Mouse (Mus musculus): ENCODE measurements at regions not wholly inside any gene's neighbourhood (a gene's known extent, or its start where the extent isn't known, plus 50 kb on each side); places are given as distances from the start of the nearest gene placed in this dataset.

GRCm38 (mm10) chr14:102514527-102514926 lies 467.9 kb downstream of the Kctd12 start:
- H3K79me2 ChIP-seq (ENCODE audit: control insufficient read depth, insufficient read depth): no peaks in the 10 kb centered on the region
- no peak overlapping the region for H3K4me2 ChIP-seq (ENCODE audit: low read depth)
- no peaks in the 10 kb centered on the region for H3K27me3 ChIP-seq (ENCODE audit: control insufficient read depth, insufficient read depth, insufficient read length)
- no peak overlapping the region for H3ac ChIP-seq (ENCODE audit: control insufficient read depth, insufficient read length)
- H3K36me3 ChIP-seq (ENCODE audit: control insufficient read depth, insufficient read depth): no peaks in the 10 kb centered on the region
- no peak overlapping the region for H3K4me3 ChIP-seq
- no peak for TF ChIP-seq USF1 (IDR thresholded peaks at IDR 0.05; ENCODE audit: low read depth)
- TF ChIP-seq MAX (IDR thresholded peaks at IDR 0.05; ENCODE audit: low read depth): no peak
- TF ChIP-seq POLR2AphosphoS2 (IDR thresholded peaks at IDR 0.05; ENCODE audit: insufficient read length, low read depth): no peak
- no peak for TF ChIP-seq POLR2A (IDR thresholded peaks at IDR 0.05; ENCODE audit: insufficient read length, low read depth)
- no peak for TF ChIP-seq MYOD1 (IDR thresholded peaks at IDR 0.05; ENCODE audit: control insufficient read depth in 1 of 3, insufficient read length in 2 of 3, low read depth in 2 of 3)
- TF ChIP-seq TCF3 (IDR thresholded peaks at IDR 0.05; ENCODE audit: insufficient read length, low read depth): no peak
- no peak for TF ChIP-seq E2F4 (IDR thresholded peaks at IDR 0.05; ENCODE audit: insufficient read depth)
- TF ChIP-seq MYOG (IDR thresholded peaks at IDR 0.05; ENCODE audit: control insufficient read depth in 1 of 3, insufficient read depth in 1 of 3, insufficient read length in 2 of 3, low read depth in 2 of 3): no peak
- no peak for TF ChIP-seq CEBPB (IDR thresholded peaks at IDR 0.05; ENCODE audit: insufficient read depth, poor library complexity, severe bottlenecking)
- no peak for TF ChIP-seq REST (IDR thresholded peaks at IDR 0.05; ENCODE audit: insufficient read depth, insufficient read length)

- Histone ChIP-seq H3ac (ENCODE audit: control insufficient read depth, insufficient read length) (no peak overlapping the region), H3K4me2 (ENCODE audit: low read depth) (no peak overlapping the region), H3K36me3 (ENCODE audit: control insufficient read depth, insufficient read depth) (no peaks in the 10 kb centered on the region), H3K79me2 (ENCODE audit: control insufficient read depth, insufficient read depth) (no peaks in the 10 kb centered on the region), H3K27me3 (ENCODE audit: control insufficient read depth, insufficient read depth, insufficient read length) (no peaks in the 10 kb centered on the region), H3K4me3 (no peak overlapping the region)
- no peak for TF ChIP-seq USF1 (IDR thresholded peaks at IDR 0.05; ENCODE audit: low read depth)
These were observed 469.8 kb downstream of the Kctd12 start for GRCm38 (mm10) chr14:102512651-102513050.

- Histone ChIP-seq H3ac (ENCODE audit: control insufficient read depth, insufficient read length) (no peak overlapping the region), H3K4me2 (ENCODE audit: low read depth) (no peak overlapping the region), H3K4me3 (no peak overlapping the region), H3K79me2 (ENCODE audit: control insufficient read depth, insufficient read depth) (no peaks in the 10 kb centered on the region), H3K27me3 (ENCODE audit: control insufficient read depth, insufficient read depth, insufficient read length) (no peaks in the 10 kb centered on the region), H3K36me3 (ENCODE audit: control insufficient read depth, insufficient read depth) (no peaks in the 10 kb centered on the region)
- no peak for TF ChIP-seq MYOG (IDR thresholded peaks at IDR 0.05; ENCODE audit: control insufficient read depth in 1 of 3, insufficient read depth in 1 of 3, insufficient read length in 2 of 3, low read depth in 2 of 3)
- no peak for TF ChIP-seq TCF12 (IDR thresholded peaks at IDR 0.05; ENCODE audit: insufficient read depth, poor library complexity, severe bottlenecking)
- TF ChIP-seq E2F4 (IDR thresholded peaks at IDR 0.05; ENCODE audit: insufficient read depth): no peak
- TF ChIP-seq TCF3 (IDR thresholded peaks at IDR 0.05; ENCODE audit: insufficient read length, low read depth): no peak
- no peak for TF ChIP-seq POLR2A (IDR thresholded peaks at IDR 0.05; ENCODE audit: insufficient read length, low read depth)
- TF ChIP-seq SRF (IDR thresholded peaks at IDR 0.05; ENCODE audit: control insufficient read depth, insufficient read length, low read depth): no peak
- TF ChIP-seq USF1 (IDR thresholded peaks at IDR 0.05; ENCODE audit: low read depth): no peak
- TF ChIP-seq MYOD1 (IDR thresholded peaks at IDR 0.05; ENCODE audit: control insufficient read depth in 1 of 3, insufficient read length in 2 of 3, low read depth in 2 of 3): no peak
- no peak for TF ChIP-seq CEBPB (IDR thresholded peaks at IDR 0.05; ENCODE audit: insufficient read depth, poor library complexity, severe bottlenecking)
These were observed 470.6 kb downstream of the Kctd12 start for GRCm38 (mm10) chr14:102511691-102512383.

GRCm38 (mm10) chr14:102510387-102510786 lies 472.1 kb downstream of the Kctd12 start:
- Histone ChIP-seq H3K27me3 (ENCODE audit: control insufficient read depth, insufficient read depth, insufficient read length) (no peaks in the 10 kb centered on the region), H3K36me3 (ENCODE audit: control insufficient read depth, insufficient read depth) (no peaks in the 10 kb centered on the region), H3K4me3 (no peak overlapping the region), H3K79me2 (ENCODE audit: control insufficient read depth, insufficient read depth) (no peaks in the 10 kb centered on the region), H3K4me2 (ENCODE audit: low read depth) (no peak overlapping the region), H3ac (ENCODE audit: control insufficient read depth, insufficient read length) (no peak overlapping the region)
- TF ChIP-seq TCF12 (IDR thresholded peaks at IDR 0.05; ENCODE audit: insufficient read depth, poor library complexity, severe bottlenecking) (no peak), POLR2A (IDR thresholded peaks at IDR 0.05; ENCODE audit: insufficient read length, low read depth) (no peak), USF1 (IDR thresholded peaks at IDR 0.05; ENCODE audit: low read depth) (no peak), REST (IDR thresholded peaks at IDR 0.05; ENCODE audit: insufficient read depth, insufficient read length) (no peak), POLR2AphosphoS2 (IDR thresholded peaks at IDR 0.05; ENCODE audit: insufficient read length, low read depth) (no peak), TCF3 (IDR thresholded peaks at IDR 0.05; ENCODE audit: insufficient read length, low read depth) (no peak), E2F4 (IDR thresholded peaks at IDR 0.05; ENCODE audit: insufficient read depth) (no peak), MAX (IDR thresholded peaks at IDR 0.05; ENCODE audit: low read depth) (no peak)

- TF ChIP-seq POLR2A (IDR thresholded peaks at IDR 0.05; ENCODE audit: insufficient read length, low read depth) (no peak), USF1 (IDR thresholded peaks at IDR 0.05; ENCODE audit: low read depth) (peak; percentile 0), E2F4 (IDR thresholded peaks at IDR 0.05; ENCODE audit: insufficient read depth) (no peak), MYOG (IDR thresholded peaks at IDR 0.05; ENCODE audit: control insufficient read depth in 1 of 3, insufficient read depth in 1 of 3, insufficient read length in 2 of 3, low read depth in 2 of 3) (no peak)
- Histone ChIP-seq H3K4me2 (ENCODE audit: low read depth) (no peak overlapping the region), H3K27me3 (ENCODE audit: control insufficient read depth, insufficient read depth, insufficient read length) (no peaks in the 10 kb centered on the region), H3K4me3 (no peak overlapping the region), H3K36me3 (ENCODE audit: control insufficient read depth, insufficient read depth) (no peaks in the 10 kb centered on the region), H3ac (ENCODE audit: control insufficient read depth, insufficient read length) (no peak overlapping the region), H3K79me2 (ENCODE audit: control insufficient read depth, insufficient read depth) (no peaks in the 10 kb centered on the region)
These were observed 476.6 kb downstream of the Kctd12 start for GRCm38 (mm10) chr14:102505696-102506321.

Data from myocyte (in vitro differentiated cells).